In genomic region chr14:98181545-98181944, GRCm38 (mm10) we compare ENCODE assay signal across 8 mouse cellular contexts. TPM values are rescaled to one million over a fixed set of nuclear protein-coding genes. Genes with fewer than 3 reads are reported as not detected.
DNase-seq lines count a peak whose midpoint lies in the region; ATAC-seq lines count a peak whose summit lies in the region.

No protein-coding gene starts in this region.

- WGBS in kidney, embryonic 15.5 days, result 7% methylated on average over 1 of the region's 1 CpGs

- H3K36me3 ChIP-seq in kidney, embryonic 15.5 days, result no peaks in the 10 kb centered on the region

- no peaks in the 10 kb centered on the region for H3K27me3 ChIP-seq in kidney, embryonic 15.5 days

- peak; percentile 57 for DNase-seq in kidney, adult 9 months
- peak; percentile 32 for DNase-seq in Muller cell, postnatal 12 days (ENCODE audit: inconsistent ontology term)
- peak; percentile 76 for DNase-seq in embryo, embryonic 10.5 days (ENCODE audit: low spot score)
- DNase-seq in lung, postnatal 14 days, result peak; percentile 16
- DNase-seq in spleen, postnatal 14 days (ENCODE audit: low spot score in 2 of 2), result no peak
- DNase-seq in natural killer cell, adult 2 months (ENCODE audit: low spot score in 2 of 2), result no peak
- no peak for DNase-seq in layer of hippocampus, postnatal 36 days

- peaks cover 12% of the 10 kb centered on the region; the same call in 1 of the 2 replicates for H3K4me1 ChIP-seq in kidney, embryonic 15.5 days

- H3K27ac ChIP-seq in kidney, embryonic 15.5 days, result no peak overlapping the region

- no peaks in the 10 kb centered on the region for H3K9me3 ChIP-seq in kidney, embryonic 15.5 days (replicated peaks)

- no peak overlapping the region for H3K4me2 ChIP-seq in kidney, embryonic 15.5 days

- H3K4me3 ChIP-seq in kidney, embryonic 15.5 days (replicated peaks), result no peak overlapping the region

- no peak overlapping the region for H3K9ac ChIP-seq in kidney, embryonic 15.5 days

- no peak for ATAC-seq in kidney, embryonic 15.5 days (replicated peaks; ENCODE audit: low FRiP score)

RNA-seq across cellular contexts. Expression of gene Dach1, which starts 12.0 kb away (rescaled TPM):
- 18.9 and 22.0 TPM in 2 replicates for polyA plus RNA-seq in kidney, embryonic 15.5 days (2015; fragmentation: Nextera tagmentation; extraction: Ambion mirVana)
- 1 to 10 TPM; 3.9 to 4.8 TPM for total RNA-seq in layer of hippocampus, postnatal 36 days (2021)

Comparison
In these comparisons a context has a peak if more than half of its experiments do, and no peak if none do; other contexts are left out.
1. DNase-seq: peak in kidney, adult 9 months (single experiment), Muller cell, postnatal 12 days (single experiment), embryo, embryonic 10.5 days (single experiment) and lung, postnatal 14 days (single experiment); none in spleen, postnatal 14 days (0 of 2), natural killer cell, adult 2 months (0 of 2) and layer of hippocampus, postnatal 36 days (0 of 2).